Comparison of ENCODE assay signal across 24 mouse cellular contexts in genomic region chr1:43897131-43897530, GRCm38 (mm10). TPM values are rescaled to one million over a fixed set of nuclear protein-coding genes. Genes with fewer than 3 reads are reported as not detected.
DNase-seq lines count a peak whose midpoint lies in the region; ATAC-seq lines count a peak whose summit lies in the region.
"Had no signal": no experiment of that assay in that cellular context is flagged by ENCODE, and none has a peak within 500 bp of the region (broad histone marks: within the 10 kb centered on the region; RNA-seq: fewer than 3 reads in every experiment).

No protein-coding gene starts in this region.

- no peak overlapping the region for H3K9ac ChIP-seq in midbrain, embryonic 11.5 days (ENCODE audit: low read length)
- H3K9ac ChIP-seq: embryonic facial prominence, embryonic 12.5 days; hindbrain, embryonic 14.5 days; intestine, embryonic 15.5 days; liver, embryonic 13.5 days; lung, embryonic 15.5 days; midbrain, embryonic 12.5 days; neural tube, embryonic 12.5 days had no signal

- ATAC-seq in midbrain, embryonic 11.5 days (ENCODE audit: low FRiP score): no peak
- peak; percentile 96 for ATAC-seq in activated CD4-positive, CD25-positive, alpha-beta regulatory T cell, adult 4 months
- ATAC-seq: intestine, embryonic 15.5 days had no signal

- H3K36me3 ChIP-seq in midbrain, embryonic 11.5 days (ENCODE audit: control insufficient read depth, insufficient read depth, low read length): no peaks in the 10 kb centered on the region
- no peaks in the 10 kb centered on the region for H3K36me3 ChIP-seq in midbrain, embryonic 10.5 days
- H3K36me3 ChIP-seq: embryonic facial prominence, embryonic 12.5 days; heart, embryonic 10.5 days; intestine, embryonic 15.5 days; liver, embryonic 13.5 days; lung, embryonic 15.5 days; midbrain, embryonic 12.5 days; neural tube, embryonic 12.5 days had no signal

- H3K27me3 ChIP-seq in midbrain, embryonic 11.5 days (ENCODE audit: control insufficient read depth, insufficient read depth, low read length): no peaks in the 10 kb centered on the region
- no peaks in the 10 kb centered on the region for H3K27me3 ChIP-seq in midbrain, embryonic 10.5 days (ENCODE audit: low read depth, poor library complexity, severe bottlenecking)
- H3K27me3 ChIP-seq: embryonic facial prominence, embryonic 12.5 days; intestine, embryonic 15.5 days; liver, embryonic 13.5 days; lung, embryonic 15.5 days; midbrain, embryonic 12.5 days; neural tube, embryonic 12.5 days had no signal

- WGBS in midbrain, embryonic 11.5 days: 71% methylated on average over 2 of the region's 2 CpGs
- 89% methylated on average over 2 of the region's 2 CpGs for WGBS in midbrain, embryonic 10.5 days

- H3K4me2 ChIP-seq in midbrain, embryonic 11.5 days: no peak overlapping the region
- H3K4me2 ChIP-seq: embryonic facial prominence, embryonic 12.5 days; hindbrain, embryonic 14.5 days; intestine, embryonic 15.5 days; liver, embryonic 13.5 days; lung, embryonic 15.5 days; midbrain, embryonic 12.5 days; neural tube, embryonic 12.5 days had no signal

- no peaks in the 10 kb centered on the region for H3K9me3 ChIP-seq in midbrain, embryonic 11.5 days (ENCODE audit: control insufficient read depth, low read length)
- peaks cover 4% of the 10 kb centered on the region for H3K9me3 ChIP-seq in midbrain, embryonic 10.5 days (replicated peaks)
- H3K9me3 ChIP-seq: embryonic facial prominence, embryonic 12.5 days; heart, embryonic 10.5 days; intestine, embryonic 15.5 days; liver, embryonic 13.5 days; lung, embryonic 15.5 days; midbrain, embryonic 12.5 days; neural tube, embryonic 12.5 days had no signal

- no peak overlapping the region for H3K27ac ChIP-seq in midbrain, embryonic 11.5 days (ENCODE audit: low read depth, low read length)
- no peak overlapping the region for H3K27ac ChIP-seq in midbrain, embryonic 10.5 days (replicated peaks)
- H3K27ac ChIP-seq: embryonic facial prominence, embryonic 12.5 days; heart, embryonic 10.5 days; hindbrain, embryonic 14.5 days; intestine, embryonic 15.5 days; liver, embryonic 13.5 days; lung, embryonic 15.5 days; macrophage; midbrain, embryonic 12.5 days; neural tube, embryonic 12.5 days had no signal

- H3K4me3 ChIP-seq in midbrain, embryonic 11.5 days (ENCODE audit: low read depth, low read length): no peak overlapping the region
- no peak overlapping the region for H3K4me3 ChIP-seq in midbrain, embryonic 10.5 days
- H3K4me3 ChIP-seq: embryonic facial prominence, embryonic 12.5 days; heart, embryonic 10.5 days; intestine, embryonic 15.5 days; liver, embryonic 13.5 days; lung, embryonic 15.5 days; midbrain, embryonic 12.5 days; neural tube, embryonic 12.5 days had no signal

- H3K4me1 ChIP-seq in midbrain, embryonic 11.5 days (ENCODE audit: control insufficient read depth, insufficient read depth, low read length): peaks cover 6% of the 10 kb centered on the region
- H3K4me1 ChIP-seq in midbrain, embryonic 10.5 days: peaks cover 12% of the 10 kb centered on the region
- H3K4me1 ChIP-seq: embryonic facial prominence, embryonic 12.5 days; heart, embryonic 10.5 days; intestine, embryonic 15.5 days; liver, embryonic 13.5 days; lung, embryonic 15.5 days had no signal

- DNase-seq in midbrain, embryonic 11.5 days (ENCODE audit: low spot score, missing footprints): peak; percentile 4
- DNase-seq in midbrain, embryonic 10.5 days (ENCODE audit: low spot score): no peak
- peak; percentile 38 to 45 for DNase-seq in B cell, adult 2 months
- peak; percentile 63 to 72 for DNase-seq in natural killer cell, adult 2 months (ENCODE audit: low spot score in 2 of 2)
- no peak for DNase-seq in urinary bladder, postnatal 10 days (ENCODE audit: low spot score)
- DNase-seq in adrenal gland, postnatal 10 days: no peak
- DNase-seq in layer of hippocampus, postnatal 36 days: no peak
- DNase-seq: adrenal gland, adult 2 months; cerebellum, adult 11-12 months; cerebellum, postnatal 10 days; heart, postnatal 4 days; kidney, adult 9 months; kidney, postnatal 14 days; liver, embryonic 13.5 days; thymus, postnatal 14 days had no signal

RNA-seq across cellular contexts. Expression of gene Tpp2, which starts 36.3 kb away (rescaled TPM):
- 72.0 and 72.1 TPM in 2 replicates for polyA plus RNA-seq in midbrain, embryonic 11.5 days (2014; fragmentation: Nextera tagmentation; extraction: Ambion mirVana)
- 71.1 and 71.9 TPM in 2 replicates for polyA plus RNA-seq in midbrain, embryonic 10.5 days (2016; fragmentation: Nextera tagmentation; extraction: Ambion mirVana)
- 100 to 1,000 TPM; 111 to 114 TPM for polyA plus RNA-seq in activated CD4-positive, CD25-positive, alpha-beta regulatory T cell, adult 4 months (2017; shearing (Covaris generic))
- 10 to 100 TPM; 42.7 to 49.8 TPM for total RNA-seq in adrenal gland, postnatal 10 days (2021)
- total RNA-seq in layer of hippocampus, postnatal 36 days (2021): 10 to 100 TPM; 53.4 to 56.9 TPM

Comparison
In these comparisons a context has a peak if more than half of its experiments do, and no peak if none do; other contexts are left out.
1. DNase-seq: peak in midbrain, embryonic 11.5 days (single experiment), B cell, adult 2 months (2 of 2) and natural killer cell, adult 2 months (2 of 2); none in midbrain, embryonic 10.5 days (single experiment), urinary bladder, postnatal 10 days (single experiment), adrenal gland, postnatal 10 days (single experiment) and layer of hippocampus, postnatal 36 days (0 of 2).